Mouse (Mus musculus): ENCODE measurements at regions not wholly inside any gene's neighbourhood (a gene's known extent, or its start where the extent isn't known, plus 50 kb on each side); places are given as distances from the start of the nearest gene placed in this dataset.

GRCm38 (mm10) chr4:22924181-22924580 is 436.0 kb upstream of the Pou3f2 start:
- Histone ChIP-seq H3K36me3 (replicated peaks; ENCODE audit: control insufficient read depth, insufficient read depth, low read length) (no peaks in the 10 kb centered on the region), H3K4me2 (ENCODE audit: low read depth, low read length) (no peak overlapping the region), H3K9me3 (replicated peaks; ENCODE audit: control insufficient read depth, low read length) (no peaks in the 10 kb centered on the region), H3K9ac (replicated peaks; ENCODE audit: low read depth, low read length) (no peak overlapping the region), H3K27ac (ENCODE audit: low read depth) (0 out of 2 replicates have a peak overlapping the region, but pooled peaks have one; percentile 30), H3K27me3 (ENCODE audit: control insufficient read depth, insufficient read depth, low read length) (no peaks in the 10 kb centered on the region), H3K4me1 (ENCODE audit: control insufficient read depth, insufficient read depth) (no peaks in the 10 kb centered on the region), H3K4me3 (ENCODE audit: low read depth, low read length) (no peak overlapping the region)
- DNase-seq (ENCODE audit: low spot score) = peak; percentile 18
- TF ChIP-seq CTCF (IDR thresholded peaks at IDR 0.05; ENCODE audit: low read depth) (no peak), EP300 (IDR thresholded peaks at IDR 0.05; ENCODE audit: low read depth) (no peak)
- 52% methylated on average over 8 of the region's 8 CpGs for WGBS
- peak; percentile 75 for ATAC-seq (ENCODE audit: insufficient read depth, low read depth)

GRCm38 (mm10) chr4:22914886-22915285 is 426.7 kb upstream of the Pou3f2 start:
- Histone ChIP-seq H3K4me2 (ENCODE audit: low read depth, low read length) (no peak overlapping the region), H3K9ac (replicated peaks; ENCODE audit: low read depth, low read length) (no peak overlapping the region), H3K4me3 (ENCODE audit: low read depth, low read length) (no peak overlapping the region), H3K27ac (ENCODE audit: low read depth) (no peak overlapping the region), H3K9me3 (replicated peaks; ENCODE audit: control insufficient read depth, low read length) (no peaks in the 10 kb centered on the region), H3K27me3 (ENCODE audit: control insufficient read depth, insufficient read depth, low read length) (no peaks in the 10 kb centered on the region), H3K4me1 (ENCODE audit: control insufficient read depth, insufficient read depth) (no peaks in the 10 kb centered on the region), H3K36me3 (replicated peaks; ENCODE audit: control insufficient read depth, insufficient read depth, low read length) (no peaks in the 10 kb centered on the region)
- TF ChIP-seq EP300 (IDR thresholded peaks at IDR 0.05; ENCODE audit: low read depth) = no peak
- ATAC-seq (ENCODE audit: insufficient read depth, low read depth) (no peak), DNase-seq (ENCODE audit: low spot score) (no peak)
- WGBS = 45% methylated on average over 5 of the region's 5 CpGs

GRCm38 (mm10) chr4:22892694-22893046 is 404.5 kb upstream of the Pou3f2 start:
- no peak overlapping the region for H3K4me2 ChIP-seq (ENCODE audit: low read depth, low read length)
- H3K9me3 ChIP-seq (replicated peaks; ENCODE audit: control insufficient read depth, low read length) = no peaks in the 10 kb centered on the region; the same call in 1 of the 2 replicates
- no peak for TF ChIP-seq CTCF (IDR thresholded peaks at IDR 0.05; ENCODE audit: low read depth)
- TF ChIP-seq EP300 (IDR thresholded peaks at IDR 0.05; ENCODE audit: low read depth) = no peak
- DNase-seq (ENCODE audit: low spot score) (no peak), ATAC-seq (ENCODE audit: insufficient read depth, low read depth) (no peak)
- H3K9ac ChIP-seq (replicated peaks; ENCODE audit: low read depth, low read length) = no peak overlapping the region
- no peaks in the 10 kb centered on the region for H3K4me1 ChIP-seq (ENCODE audit: control insufficient read depth, insufficient read depth)
- no peak overlapping the region for H3K4me3 ChIP-seq (ENCODE audit: low read depth, low read length)
- H3K27ac ChIP-seq (ENCODE audit: low read depth) = no peak overlapping the region
- H3K36me3 ChIP-seq (replicated peaks; ENCODE audit: control insufficient read depth, insufficient read depth, low read length) = no peaks in the 10 kb centered on the region
- no peaks in the 10 kb centered on the region for H3K27me3 ChIP-seq (ENCODE audit: control insufficient read depth, insufficient read depth, low read length)
- 91% methylated on average over 4 of the region's 4 CpGs for WGBS

GRCm38 (mm10) chr4:22891974-22892693 is 404.0 kb upstream of the Pou3f2 start:
- DNase-seq (ENCODE audit: low spot score) (no peak), ATAC-seq (ENCODE audit: insufficient read depth, low read depth) (no peak)
- Histone ChIP-seq H3K9ac (replicated peaks; ENCODE audit: low read depth, low read length) (no peak overlapping the region), H3K4me2 (ENCODE audit: low read depth, low read length) (no peak overlapping the region), H3K4me3 (ENCODE audit: low read depth, low read length) (no peak overlapping the region), H3K9me3 (replicated peaks; ENCODE audit: control insufficient read depth, low read length) (no peaks in the 10 kb centered on the region; the same call in 1 of the 2 replicates), H3K27me3 (ENCODE audit: control insufficient read depth, insufficient read depth, low read length) (no peaks in the 10 kb centered on the region), H3K4me1 (ENCODE audit: control insufficient read depth, insufficient read depth) (no peaks in the 10 kb centered on the region), H3K36me3 (replicated peaks; ENCODE audit: control insufficient read depth, insufficient read depth, low read length) (no peaks in the 10 kb centered on the region), H3K27ac (ENCODE audit: low read depth) (no peak overlapping the region)
- 52% methylated on average over 3 of the region's 3 CpGs for WGBS
- TF ChIP-seq CTCF (IDR thresholded peaks at IDR 0.05; ENCODE audit: low read depth) = no peak
- TF ChIP-seq EP300 (IDR thresholded peaks at IDR 0.05; ENCODE audit: low read depth) = no peak

GRCm38 (mm10) chr4:22880692-22881091 is 392.5 kb upstream of the Pou3f2 start:
- Histone ChIP-seq H3K27ac (ENCODE audit: low read depth) (no peak overlapping the region), H3K27me3 (ENCODE audit: control insufficient read depth, insufficient read depth, low read length) (no peaks in the 10 kb centered on the region), H3K4me3 (ENCODE audit: low read depth, low read length) (no peak overlapping the region), H3K9ac (replicated peaks; ENCODE audit: low read depth, low read length) (no peak overlapping the region), H3K4me2 (ENCODE audit: low read depth, low read length) (no peak overlapping the region), H3K9me3 (replicated peaks; ENCODE audit: control insufficient read depth, low read length) (no peaks in the 10 kb centered on the region), H3K4me1 (ENCODE audit: control insufficient read depth, insufficient read depth) (no peaks in the 10 kb centered on the region), H3K36me3 (replicated peaks; ENCODE audit: control insufficient read depth, insufficient read depth, low read length) (no peaks in the 10 kb centered on the region)
- WGBS = 48% methylated on average over 7 of the region's 7 CpGs
- ATAC-seq (ENCODE audit: insufficient read depth, low read depth) = no peak
- no peak for TF ChIP-seq CTCF (IDR thresholded peaks at IDR 0.05; ENCODE audit: low read depth)
- TF ChIP-seq EP300 (IDR thresholded peaks at IDR 0.05; ENCODE audit: low read depth) = no peak
- no peak for DNase-seq (ENCODE audit: low spot score)

- TF ChIP-seq EP300 (IDR thresholded peaks at IDR 0.05; ENCODE audit: low read depth) (no peak), CTCF (IDR thresholded peaks at IDR 0.05; ENCODE audit: low read depth) (no peak)
- ATAC-seq (ENCODE audit: insufficient read depth, low read depth) (no peak), DNase-seq (ENCODE audit: low spot score) (no peak)
- H3K36me3 ChIP-seq (replicated peaks; ENCODE audit: control insufficient read depth, insufficient read depth, low read length) = no peaks in the 10 kb centered on the region
- H3K4me3 ChIP-seq (ENCODE audit: low read depth, low read length) = no peak overlapping the region
- H3K4me1 ChIP-seq (ENCODE audit: control insufficient read depth, insufficient read depth) = no peaks in the 10 kb centered on the region
- no peak overlapping the region for H3K4me2 ChIP-seq (ENCODE audit: low read depth, low read length)
- no peaks in the 10 kb centered on the region for H3K9me3 ChIP-seq (replicated peaks; ENCODE audit: control insufficient read depth, low read length)
- WGBS = 70% methylated on average over 3 of the region's 3 CpGs
- H3K27me3 ChIP-seq (ENCODE audit: control insufficient read depth, insufficient read depth, low read length) = no peaks in the 10 kb centered on the region
- H3K27ac ChIP-seq (ENCODE audit: low read depth) = no peak overlapping the region
- no peak overlapping the region for H3K9ac ChIP-seq (replicated peaks; ENCODE audit: low read depth, low read length)
Measured at GRCm38 (mm10) chr4:22875392-22875791, 387.2 kb upstream of the Pou3f2 start.
